Mouse (Mus musculus) right cerebral cortex, postnatal 14 days (tissue): ENCODE data around the gene Cby1.

Experiments
- DNase-seq: peaks from one replicate; pipeline ENCODE4 v3.0.0; 2022

Cby1 gene

GRCm38 (mm10) chr15:79658531-79659375, at the start of gene Cby1, which contains the start of gene Fam227a:
Cby1 (plus strand) TSS chr15:79659199.
Fam227a (minus strand) TSS chr15:79658956.
- DNase-seq: peak; percentile 98

GRCm38 (mm10) chr15:79609226-79609625, 49.8 kb upstream of the Cby1 start:
- no peak for DNase-seq

DNA sequence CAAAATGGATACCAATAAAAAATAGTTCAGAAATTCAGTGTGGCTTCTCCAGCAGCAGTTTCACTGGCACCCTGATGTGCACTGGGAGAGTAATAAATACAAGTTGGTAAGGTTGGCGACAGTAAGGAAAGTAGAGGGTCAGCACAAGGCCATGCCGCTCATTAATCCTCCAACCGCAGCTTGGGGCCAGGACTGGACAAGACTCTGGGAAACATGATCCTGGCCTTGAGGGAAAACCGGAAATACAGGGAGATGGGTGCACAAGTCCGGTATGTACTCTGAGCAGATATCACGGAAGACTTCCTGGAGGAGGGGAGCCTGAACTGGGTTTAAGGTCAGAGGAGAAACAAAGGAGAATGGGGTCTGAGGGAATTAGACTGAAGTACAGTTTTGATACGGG, 43.5 kb upstream of the Cby1 start:
- no peak for DNase-seq

GRCm38 (mm10) chr15:79616729-79617128, 42.3 kb upstream of the Cby1 start:
- no peak for DNase-seq

- no peak for DNase-seq
Observed at GRCm38 (mm10) chr15:79617135-79617534, 41.9 kb upstream of the Cby1 start.

DNA sequence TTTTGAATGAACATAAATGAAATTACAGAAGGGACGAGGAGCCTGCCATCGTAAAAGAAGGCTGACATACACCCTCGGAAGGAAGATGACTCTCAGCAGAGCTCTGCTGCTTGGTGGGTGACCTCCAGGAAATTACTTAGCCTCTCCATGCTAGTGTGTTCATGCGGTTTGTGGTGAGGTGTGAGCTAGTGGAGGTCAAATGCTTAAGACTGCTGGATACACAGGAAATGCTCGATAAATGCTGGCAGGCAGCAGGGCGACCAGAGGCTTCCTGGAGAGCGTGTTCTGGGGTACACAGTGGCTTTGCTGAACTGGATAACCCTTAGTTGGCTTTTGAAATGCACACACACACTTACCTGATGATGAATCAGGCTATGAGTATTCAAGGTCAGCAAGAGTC, 40.5 kb upstream of the Cby1 start:
- DNase-seq: no peak

DNA sequence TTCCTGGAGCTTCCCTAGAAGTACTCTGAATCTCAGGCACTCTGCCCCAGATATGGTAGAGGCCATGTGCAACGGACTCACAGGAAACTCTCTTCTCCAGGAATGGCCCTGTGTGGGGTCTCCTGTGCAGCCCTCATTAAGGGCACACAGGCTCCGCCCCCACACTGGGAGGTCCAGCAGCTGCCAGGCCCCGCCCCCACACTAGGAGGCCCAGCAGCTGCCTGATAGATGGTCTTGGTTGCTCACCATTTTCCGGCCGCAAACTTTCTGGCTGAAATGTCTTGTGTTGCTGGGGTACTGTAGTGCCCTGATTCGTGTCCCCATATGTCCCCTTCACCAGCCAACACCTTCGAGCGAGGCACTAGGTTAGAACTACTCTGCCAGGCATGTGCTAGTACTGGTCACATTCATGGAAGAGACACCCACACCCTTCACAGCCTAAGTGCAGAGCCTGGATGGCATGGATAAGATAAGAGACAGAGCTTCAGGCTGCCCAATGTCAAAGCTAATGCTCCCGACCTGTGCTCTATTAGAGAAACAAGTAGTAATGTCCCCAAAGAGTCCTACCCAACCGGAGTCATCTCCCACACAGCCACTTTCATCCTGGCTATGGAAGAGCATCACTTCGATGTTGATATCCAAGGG, 39.1 kb upstream of the Cby1 start:
- no peak for DNase-seq

DNA sequence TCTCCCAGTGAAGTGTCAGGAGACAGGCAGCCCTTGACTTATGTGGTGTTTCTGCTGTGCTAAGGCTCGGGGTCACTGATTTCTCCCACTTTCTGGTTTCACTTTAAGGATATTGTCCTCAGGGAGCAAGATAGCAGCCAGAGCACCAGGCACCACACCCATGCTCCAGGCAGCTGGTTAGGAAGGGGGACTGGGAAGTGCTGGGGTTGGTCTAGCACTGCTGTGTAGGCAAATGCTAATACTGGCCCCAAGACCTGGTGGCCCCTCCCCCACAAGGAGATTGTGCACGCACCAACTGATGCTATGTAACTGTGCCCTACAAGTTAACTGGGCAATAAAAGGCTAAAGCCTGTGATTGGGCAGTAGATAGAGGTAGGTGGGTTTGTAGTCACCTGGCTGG, 28.5 kb upstream of the Cby1 start:
- no peak for DNase-seq

DNA sequence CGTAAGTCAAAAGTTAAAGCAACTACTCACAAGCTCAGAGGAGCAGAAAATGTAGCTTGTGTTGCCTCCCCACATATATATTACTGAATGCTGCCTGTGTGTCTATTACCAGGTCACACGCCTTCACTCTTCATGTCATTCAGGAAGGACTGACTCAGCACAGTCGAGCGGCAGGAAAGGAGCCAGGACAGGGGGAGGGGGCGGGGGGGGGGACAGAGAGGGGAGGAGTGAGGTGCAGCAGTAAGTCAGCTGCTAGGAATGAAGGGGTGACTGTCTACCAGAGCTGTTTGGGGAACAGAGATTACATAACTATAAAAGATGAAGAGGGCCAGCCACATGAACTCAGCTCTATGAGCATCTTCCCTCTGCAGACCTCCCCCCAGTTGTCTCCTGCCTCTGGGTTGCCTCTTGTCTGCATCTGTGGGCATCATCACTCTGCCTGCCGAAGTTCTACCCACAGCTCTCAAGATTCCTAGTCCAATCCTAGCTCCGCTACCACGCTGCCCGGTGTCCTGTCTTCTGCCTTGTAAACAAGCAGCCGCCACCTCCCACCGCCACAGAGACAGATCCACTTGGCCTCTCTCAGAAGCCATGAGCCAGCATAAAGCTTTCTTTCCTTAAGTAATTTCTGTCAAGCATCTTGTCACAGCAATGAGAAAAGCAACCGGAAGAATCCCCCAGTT, 17.7 kb upstream of the Cby1 start:
- DNase-seq: no peak

DNA sequence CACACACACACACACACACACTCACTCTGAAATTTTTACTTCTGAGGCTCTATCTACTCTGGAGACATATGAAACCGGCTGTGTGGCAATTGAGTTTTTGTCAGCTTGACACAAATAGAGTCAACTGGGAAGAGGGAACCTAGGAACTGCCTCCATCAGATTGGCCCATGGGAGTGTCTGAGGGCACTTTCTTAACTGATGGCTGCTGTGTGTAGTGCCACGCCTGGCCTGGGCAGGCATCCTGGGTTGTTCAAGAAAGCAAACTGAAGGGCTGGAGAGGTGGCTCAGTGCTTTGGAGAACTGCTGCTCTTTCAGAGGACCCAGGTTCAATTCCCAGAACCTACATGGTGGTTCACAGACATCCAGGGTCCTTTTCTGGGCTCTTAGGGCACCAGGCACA, 13.5 kb upstream of the Cby1 start:
- DNase-seq: no peak

DNA sequence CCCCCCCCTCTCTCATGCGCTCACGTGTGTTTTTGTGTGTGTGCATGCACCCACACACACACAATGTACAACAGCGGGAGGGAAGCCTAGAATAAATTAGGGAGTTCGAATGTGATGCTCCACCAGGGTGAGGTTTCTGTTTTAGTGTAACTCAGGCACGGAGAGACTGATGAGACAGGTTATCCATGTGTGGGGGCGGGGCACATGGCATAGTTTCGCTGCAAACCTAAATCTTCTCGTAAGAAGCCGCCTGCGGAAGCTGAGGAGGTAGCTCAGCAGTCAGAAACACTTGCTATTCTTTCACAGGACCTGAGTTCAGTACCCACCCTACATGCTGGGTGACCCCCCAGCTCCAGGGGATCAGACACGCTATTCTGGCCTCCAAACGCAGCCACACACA, 10.9 kb upstream of the Cby1 start:
- peak; percentile 40 for DNase-seq

- peak; percentile 59 for DNase-seq
Observed at GRCm38 (mm10) chr15:79650569-79650968, 8.4 kb upstream of the Cby1 start.

- DNase-seq: no peak
Observed at GRCm38 (mm10) chr15:79651481-79651880, 7.5 kb upstream of the Cby1 start.

DNA sequence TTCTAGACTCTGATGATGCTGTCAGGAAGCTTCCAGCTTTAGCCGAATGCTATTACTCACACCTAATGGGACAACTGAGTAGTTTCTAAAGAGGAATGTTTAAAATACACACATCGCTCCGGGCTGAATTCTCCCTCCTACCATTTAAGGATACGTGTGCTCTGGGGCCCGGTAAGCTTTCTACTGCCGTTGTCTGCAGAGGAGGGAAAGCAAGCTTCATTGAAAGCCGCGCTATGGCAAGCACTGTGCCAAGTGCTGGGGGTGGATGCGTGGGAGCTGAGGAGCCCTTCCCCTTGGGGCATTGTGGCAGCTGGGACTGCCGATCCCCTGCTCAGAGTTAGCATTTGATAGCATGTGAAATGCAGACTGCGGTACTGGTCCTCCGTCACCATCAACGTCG, 2.5 kb upstream of the Cby1 start:
- DNase-seq: no peak

DNA sequence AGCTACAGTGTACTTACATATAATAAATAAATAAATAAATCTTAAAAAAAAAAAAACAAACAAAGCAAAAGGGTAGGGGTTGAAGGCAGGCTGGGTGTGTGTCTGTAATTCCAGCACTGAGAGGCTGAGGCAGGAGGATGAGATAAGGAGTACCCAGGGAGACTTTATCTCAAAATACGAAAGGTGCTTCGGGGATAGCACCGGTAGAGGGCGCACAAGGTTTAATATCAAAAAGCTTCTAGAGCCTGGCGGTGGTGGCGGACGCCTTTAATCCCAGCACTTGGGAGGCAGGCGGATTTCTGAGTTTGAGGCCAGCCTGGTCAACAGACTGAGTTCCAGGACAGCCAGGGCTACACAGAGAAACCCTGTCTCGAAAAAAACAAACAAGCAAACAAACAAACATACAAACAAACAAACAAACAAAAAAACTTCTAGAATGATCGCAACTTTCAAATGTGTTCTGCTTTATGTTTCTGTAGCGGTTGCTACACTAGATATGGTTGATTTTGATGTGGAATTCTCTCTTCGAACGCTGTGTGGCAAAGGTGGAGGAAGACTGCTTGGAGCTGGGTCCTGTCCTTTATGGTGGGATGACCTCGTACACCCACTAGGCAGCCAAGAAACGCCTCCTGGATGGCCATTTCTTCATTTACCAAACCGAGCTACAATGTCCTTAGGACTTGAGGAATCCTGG, 1.0 kb upstream of the Cby1 start:
- peak; percentile 90 for DNase-seq

DNA sequence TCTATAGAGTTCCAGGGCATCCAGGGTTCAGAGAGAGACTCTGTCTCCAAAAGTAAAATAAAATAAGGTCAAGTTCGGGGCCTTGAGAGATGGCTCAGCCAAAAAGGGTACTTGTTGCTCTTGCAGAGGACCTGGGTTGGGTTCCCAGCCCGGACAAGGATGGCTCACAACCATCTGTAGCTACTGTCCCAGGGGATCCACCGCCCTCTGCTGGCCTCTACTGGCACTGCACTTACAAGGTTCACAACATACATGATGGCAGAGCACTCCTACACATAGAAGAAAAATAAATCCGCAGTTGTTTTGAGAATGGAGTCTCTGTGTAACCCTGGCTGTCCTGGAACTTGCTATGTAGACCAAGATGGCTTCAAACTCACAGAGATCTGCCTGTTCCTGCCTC, 2.9 kb downstream of the Cby1 start:
- DNase-seq: peak; percentile 38

- no peak for DNase-seq
Observed at GRCm38 (mm10) chr15:79664666-79665065, 5.7 kb downstream of the Cby1 start.

DNA sequence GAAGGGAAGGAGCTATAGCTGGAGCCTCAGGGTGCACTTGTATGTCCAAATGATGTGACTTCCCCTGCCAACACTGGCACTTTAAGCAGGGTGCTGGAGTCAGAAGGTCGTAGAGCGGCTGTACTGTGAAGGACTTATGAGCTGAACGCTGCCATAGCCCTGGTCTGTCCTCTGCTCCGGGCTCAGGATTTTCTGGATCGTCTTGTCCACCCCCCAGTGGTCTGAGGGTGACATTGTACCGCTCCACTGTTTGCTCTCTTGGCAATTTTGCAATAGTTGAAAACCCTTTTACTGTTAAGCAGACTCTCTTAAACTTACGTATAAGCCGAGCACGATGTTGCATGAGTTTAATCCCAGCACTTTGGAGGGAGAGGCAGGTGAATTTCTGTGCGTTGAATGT, 10.2 kb downstream of the Cby1 start:
- no peak for DNase-seq

DNA sequence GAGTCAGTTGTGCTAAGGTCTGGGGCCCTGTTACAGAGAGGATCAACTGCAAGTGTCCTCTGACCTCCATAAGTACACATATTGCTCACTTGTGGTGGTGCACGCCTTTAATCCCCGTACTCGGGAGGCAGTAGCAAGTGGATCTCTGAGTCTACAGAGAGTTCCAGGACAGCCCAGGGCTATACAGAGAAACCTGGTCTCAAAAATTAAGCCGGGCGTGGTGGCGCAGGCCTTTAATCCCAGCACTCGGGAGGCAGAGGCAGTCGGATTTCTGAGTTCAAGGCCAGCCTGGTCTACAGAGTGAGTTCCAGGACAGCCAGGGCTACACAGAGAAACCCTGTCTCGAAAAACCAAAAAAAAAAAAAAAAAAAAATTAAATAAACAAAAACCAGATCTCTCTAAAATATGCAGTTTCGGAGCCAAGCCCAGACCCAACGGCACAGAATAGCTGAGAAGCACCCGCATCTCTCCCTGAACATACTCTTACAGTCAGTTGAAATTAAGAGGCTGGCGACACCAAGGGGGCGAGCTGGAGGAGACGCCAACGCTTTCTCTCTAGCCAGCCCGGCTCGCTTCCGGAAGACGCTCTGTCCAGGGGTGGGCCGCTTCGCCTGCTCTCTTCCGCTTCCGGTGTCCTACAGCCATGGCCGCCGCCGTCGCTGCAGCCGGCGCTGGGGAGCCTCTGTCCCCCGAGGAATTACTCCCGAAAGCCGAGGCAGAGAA, 11.4 kb downstream of the Cby1 start, which contains the start of gene Tomm22:
Gene Tomm22 (plus strand): TSS at position 613 of the 723 bp plus-strand sequence.
- peak; percentile 87 for DNase-seq

GRCm38 (mm10) chr15:79670972-79671299, 11.9 kb downstream of the Cby1 start:
- no peak for DNase-seq

DNA sequence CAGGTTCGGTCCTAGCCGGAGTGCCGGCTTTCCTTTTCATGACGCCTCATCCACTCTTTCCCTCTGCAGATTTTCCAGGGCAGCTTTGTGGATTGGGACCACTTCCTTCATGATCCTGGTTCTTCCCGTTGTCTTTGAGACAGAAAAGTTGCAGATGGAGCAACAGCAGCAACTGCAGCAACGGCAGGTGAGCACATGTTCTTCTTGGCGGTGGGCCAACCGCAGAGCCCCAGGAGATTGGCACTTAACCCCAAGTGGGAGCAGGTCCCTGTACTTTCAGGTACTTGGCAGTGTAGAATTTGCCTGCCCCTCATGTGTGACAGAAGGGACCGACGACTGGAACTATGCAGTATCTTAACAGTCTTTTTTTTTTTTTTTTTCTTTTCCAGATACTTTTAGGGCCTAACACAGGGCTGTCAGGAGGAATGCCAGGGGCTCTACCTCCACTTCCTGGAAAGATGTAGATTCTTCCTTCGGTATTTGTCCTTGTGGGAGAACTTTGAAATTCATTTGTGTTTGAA, 12.9 kb downstream of the Cby1 start:
- peak; percentile 28 for DNase-seq

DNA sequence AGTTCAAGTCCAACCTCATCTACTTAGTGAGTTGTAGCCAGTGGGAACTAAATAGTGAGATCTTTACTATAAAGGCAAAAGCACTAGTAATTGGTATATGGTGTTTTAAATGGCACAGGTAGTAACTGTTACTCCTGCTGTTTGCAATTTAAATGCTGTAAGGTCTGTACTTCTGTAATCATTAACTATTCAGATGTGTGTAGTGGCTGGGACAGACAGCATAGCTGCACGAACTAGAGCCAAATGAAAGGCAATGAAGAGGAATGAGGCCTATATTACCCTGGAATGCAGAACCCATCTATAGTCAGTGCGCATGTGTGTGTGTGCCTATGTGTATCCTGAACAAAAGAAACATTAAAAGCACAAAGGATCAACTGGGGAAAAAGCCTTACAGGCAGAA, 18.9 kb downstream of the Cby1 start:
- no peak for DNase-seq
